Mouse (Mus musculus) hindlimb bud, embryonic 11.5 days (tissue): ENCODE results near the gene Shox2.

Experiments
- DNase-seq: peaks from one replicate; pipeline ENCODE4 v3.0.0-alpha.2; 2012; ENCODE audit warnings: low read depth, low spot score; ENCODE audit errors: extremely low spot score

Shox2 gene

DNA sequence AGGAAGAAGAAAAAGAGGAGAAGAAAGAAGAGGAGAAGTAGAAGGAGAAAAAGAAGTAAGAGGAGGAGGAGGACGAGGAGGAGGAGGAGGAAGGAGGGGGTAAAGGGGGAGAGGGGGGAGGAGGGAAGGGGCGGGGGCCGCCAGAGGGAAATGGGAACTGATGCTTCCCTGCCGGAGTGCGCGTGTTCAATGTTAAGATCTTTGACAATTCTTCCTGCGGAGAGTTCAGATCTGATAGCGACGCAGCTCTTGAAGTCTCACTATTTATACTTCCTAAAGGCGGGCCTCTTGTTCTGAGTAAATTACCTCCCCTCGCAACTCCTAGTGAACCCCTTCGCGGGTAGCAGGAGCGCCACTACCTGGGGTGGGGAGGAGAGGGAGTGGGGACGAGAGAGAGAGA lies at the start of gene Shox2:
TSS of gene Shox2 (minus strand) at position 66 of the 400 bp plus-strand sequence.
- no peak for DNase-seq

DNA sequence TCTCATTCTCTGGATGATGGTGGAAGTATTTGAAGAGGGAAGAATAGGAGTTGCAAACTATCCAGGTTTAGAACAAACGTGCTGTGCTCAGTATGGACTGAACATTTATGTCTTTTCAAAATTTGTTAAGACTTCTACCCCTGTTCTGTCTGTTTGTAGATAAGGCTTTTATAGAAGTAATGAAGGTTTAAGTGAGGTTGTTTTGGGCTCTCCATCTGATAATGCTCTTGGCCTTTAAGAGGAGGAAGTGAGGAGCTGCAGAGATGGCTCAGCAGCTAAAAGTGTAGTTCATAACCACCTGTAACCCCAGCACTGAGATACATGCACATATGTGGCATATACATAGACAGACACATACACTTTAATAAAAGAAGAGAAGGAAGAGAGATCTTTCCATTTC lies 15.2 kb upstream of the Shox2 start:
- DNase-seq: no peak

GRCm38 (mm10) chr3:66986287-66986560 lies 4.7 kb upstream of the Shox2 start:
- DNase-seq: no peak

GRCm38 (mm10) chr3:66985539-66986286 lies 4.1 kb upstream of the Shox2 start:
- no peak for DNase-seq

DNA sequence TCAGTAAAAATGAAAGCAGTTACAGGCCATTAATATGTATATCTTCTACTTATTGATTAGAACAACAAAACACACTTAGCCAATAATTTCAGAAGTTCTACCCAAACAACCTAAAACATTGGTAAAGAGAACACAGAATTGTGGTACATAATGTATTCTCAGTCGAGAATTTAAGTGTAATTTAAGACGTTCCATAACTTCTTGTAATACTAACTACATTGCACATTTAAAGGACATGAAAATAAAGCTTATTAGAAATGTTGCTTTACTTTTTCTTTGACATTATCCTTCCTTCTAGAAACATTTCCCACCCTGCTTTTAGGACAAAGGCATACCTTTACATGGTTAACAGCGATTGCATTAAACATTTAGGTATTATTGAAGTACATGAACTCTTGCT lies 1.9 kb upstream of the Shox2 start:
- no peak for DNase-seq

GRCm38 (mm10) chr3:66982181-66982911 lies 775 bp upstream of the Shox2 start:
- no peak for DNase-seq

DNA sequence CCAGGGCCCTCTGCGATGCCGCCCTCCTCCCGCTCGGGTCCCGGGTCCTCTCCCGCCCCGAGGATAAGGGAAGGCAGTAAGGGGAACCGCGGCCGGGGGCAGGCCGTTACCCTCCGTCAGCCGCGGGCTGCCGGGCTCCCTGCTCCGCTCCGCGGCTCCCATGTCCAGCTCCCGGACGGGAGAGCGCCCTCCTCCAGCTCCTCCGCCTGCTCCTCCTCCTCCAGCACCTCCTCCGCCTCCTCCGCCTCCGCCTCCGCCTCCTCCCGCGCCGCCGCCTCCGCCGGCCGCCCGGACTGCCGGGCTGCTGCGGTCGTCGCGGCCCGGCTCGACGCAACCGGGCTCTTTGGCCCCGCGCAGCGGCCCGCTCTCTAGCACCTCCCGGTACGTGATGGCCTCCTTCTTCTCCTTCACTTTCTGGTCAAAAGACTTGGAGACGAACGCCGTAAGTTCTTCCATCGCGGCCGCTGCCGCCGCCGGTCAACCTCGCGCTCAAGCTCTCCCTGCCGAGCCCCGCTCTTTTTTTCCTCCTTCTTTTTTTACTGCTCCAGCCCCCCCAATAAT lies 390 bp downstream of the Shox2 start, which contains the start of gene Rsrc1:
TSS of gene Rsrc1 (plus strand) at position 290 of the 561 bp plus-strand sequence.
- no peak for DNase-seq

DNA sequence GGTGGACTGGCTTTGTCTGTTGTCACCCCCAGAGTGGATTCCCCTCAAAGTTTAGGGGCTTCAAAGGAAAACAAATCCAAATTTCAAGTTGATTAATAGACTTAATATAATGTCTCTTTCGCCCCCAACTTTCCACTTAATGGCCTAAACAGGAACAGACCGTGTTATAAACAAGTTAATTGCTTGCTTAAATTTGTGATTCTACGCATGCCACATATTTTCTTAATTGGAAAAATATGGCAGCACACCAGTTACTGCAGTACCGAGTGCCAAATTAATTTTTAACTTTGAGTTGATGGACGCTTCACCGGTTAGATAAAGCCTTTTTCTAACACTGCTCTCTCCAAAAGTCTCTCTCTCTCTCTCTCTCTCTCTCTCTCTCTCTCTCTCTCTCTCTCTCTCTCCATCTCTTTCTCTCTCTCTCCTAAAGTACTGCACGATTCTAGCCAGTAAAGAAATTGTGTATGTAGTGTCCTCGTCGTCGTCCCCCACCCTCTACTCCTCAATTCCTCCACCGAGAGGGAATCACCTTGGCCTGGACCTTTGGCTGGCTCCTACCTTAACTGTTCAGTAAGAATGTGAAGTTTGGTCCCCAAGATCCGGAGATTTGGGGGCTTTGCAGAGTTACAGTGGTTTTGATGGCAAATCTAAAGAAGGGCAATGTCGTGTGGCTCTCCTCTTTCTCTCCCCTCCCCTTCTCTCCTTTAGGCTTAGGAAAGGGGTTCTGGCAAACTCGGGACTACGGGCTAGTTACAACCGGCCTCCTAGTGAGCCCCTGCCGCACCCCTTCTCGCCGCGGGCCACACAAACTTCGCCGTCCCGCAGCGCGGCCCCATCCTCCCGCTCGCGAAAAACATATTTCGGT lies 1.2 kb downstream of the Shox2 start:
- no peak for DNase-seq

DNA sequence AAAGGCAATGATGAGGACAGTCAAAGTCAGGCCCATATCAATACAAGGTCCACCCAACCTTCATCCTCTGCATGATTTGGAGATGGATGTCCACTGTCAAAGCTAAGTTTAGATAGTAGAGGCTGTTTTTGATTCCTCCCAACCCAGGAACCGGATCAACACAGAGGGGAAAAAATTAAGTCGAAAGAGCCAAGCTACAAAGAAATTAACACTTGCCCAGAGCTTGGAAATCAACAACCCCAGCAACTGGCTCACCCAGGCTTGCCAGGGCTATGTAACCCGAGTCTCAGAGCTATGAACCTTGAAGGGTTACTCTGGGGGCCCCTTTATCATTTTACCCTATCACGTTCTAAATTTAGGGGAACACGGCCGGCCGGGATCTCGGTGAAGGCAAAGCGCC lies 2.1 kb downstream of the Shox2 start:
- no peak for DNase-seq

GRCm38 (mm10) chr3:66978457-66979381 lies 2.9 kb downstream of the Shox2 start:
- no peak for DNase-seq

- no peak for DNase-seq
Observed at GRCm38 (mm10) chr3:66977811-66978456, 3.6 kb downstream of the Shox2 start.

- DNase-seq: no peak
Observed at GRCm38 (mm10) chr3:66976889-66977615, 4.5 kb downstream of the Shox2 start.

DNA sequence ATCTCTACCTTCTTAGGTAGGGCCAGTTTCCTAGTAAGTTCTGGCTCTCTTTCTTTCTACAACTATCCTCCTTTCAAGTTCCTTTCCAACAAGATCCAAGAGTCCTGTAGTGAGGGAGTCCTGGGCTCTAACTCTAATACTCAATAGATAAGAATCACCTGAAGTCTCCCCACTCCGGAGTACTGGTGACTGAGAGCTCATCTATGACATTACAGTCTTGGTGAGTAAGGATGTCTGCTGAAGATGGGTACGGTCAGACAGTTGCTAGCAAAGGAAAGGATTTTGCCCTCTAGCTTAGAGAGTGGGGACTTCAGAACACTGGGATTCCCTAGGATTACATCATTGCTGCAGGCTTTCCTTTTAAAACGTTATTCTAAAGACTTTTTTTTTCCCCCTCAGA lies 7.1 kb downstream of the Shox2 start:
- no peak for DNase-seq

GRCm38 (mm10) chr3:66973391-66973943 lies 8.1 kb downstream of the Shox2 start:
- DNase-seq: no peak

DNA sequence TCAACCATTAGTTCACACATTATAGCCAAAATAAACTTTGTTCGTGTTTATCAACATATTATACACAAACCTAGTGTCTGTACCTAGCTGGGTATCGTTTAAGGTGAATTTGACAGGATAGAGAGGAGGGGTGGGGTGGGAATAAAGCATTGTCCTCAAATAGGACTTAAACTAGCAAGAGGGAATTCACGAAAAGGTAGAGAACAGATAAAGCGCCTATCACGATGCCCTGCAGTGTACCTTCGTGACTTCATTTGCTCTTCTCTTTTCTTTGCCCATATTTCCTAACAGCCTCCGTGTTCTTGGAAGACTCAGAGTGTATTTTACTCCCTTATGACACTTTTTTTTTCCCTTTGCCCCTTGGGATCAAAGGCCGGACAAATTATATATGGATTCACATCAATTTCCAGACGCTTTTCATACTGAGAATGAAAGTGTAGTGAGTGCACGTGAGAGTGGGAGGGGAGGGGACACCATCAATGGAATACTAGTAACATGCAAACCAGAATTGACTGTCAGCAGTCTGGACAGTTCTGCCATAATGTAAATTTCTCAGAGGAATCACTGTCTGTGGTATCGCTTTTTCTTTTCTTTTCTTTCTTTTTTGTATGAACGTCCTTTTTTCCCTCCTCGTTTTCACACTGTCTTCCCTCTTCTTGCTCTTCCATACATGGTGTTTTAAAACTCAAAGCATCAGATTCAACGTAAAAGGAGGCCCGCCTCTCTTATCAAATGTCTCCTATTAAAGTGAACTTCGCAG lies 9.2 kb downstream of the Shox2 start:
- DNase-seq: no peak

DNA sequence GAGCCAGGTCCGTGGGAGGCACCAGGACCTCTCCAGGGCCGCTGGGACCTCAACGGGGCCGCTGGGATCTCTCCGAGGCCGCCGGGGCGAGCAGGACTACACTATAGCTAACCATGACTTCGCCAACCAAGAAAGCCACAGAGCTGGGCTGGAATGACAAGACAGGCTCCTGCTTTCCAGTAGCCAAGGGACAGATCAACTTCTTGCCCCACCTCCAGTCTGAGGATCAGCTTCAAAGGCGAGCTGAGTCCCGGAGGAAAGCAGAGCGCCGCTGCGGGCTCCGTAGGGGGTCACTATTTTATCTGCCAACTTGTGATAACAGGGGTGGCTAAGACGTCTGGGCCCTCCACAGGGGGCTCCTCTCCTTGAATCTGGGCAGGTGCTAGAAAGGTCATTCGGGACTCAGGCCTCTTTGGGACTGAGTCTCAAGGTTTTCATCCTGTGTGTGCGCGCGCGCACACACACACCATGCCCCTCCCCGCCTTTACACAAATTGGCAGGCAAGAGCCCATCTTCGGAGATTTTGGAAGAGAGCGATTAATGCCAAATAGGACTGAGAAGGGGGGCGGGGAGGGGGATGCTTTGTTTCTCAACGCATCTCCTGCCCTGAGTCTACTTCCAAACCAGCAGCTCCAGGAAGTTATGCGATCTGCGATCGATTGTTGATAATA lies 10.8 kb downstream of the Shox2 start:
- no peak for DNase-seq

DNA sequence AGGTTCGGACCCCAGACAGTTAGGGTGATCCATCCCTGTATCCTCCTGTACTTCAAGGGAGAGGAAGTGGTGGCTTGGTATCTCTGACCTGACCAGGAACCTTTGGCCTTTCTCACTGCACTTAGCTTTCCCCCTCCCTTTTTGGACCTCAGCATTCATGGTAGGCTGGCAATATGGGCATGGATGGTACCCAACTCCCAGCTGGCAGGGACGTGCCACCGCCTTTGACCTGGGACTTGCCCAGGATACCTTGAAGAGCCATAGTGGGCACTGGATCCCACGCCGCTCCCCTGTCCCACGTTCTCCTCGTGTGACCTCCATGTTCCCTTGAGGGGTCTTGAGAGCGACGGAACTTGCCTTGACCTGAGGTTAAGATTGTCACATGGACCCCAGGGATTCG lies 11.3 kb downstream of the Shox2 start:
- no peak for DNase-seq

- DNase-seq: no peak
Observed at GRCm38 (mm10) chr3:66967508-66967907, 14.1 kb downstream of the Shox2 start.
